Mouse (Mus musculus) layer of hippocampus, adult 9-11 months (tissue): ENCODE data around the gene Orm1.

ENCODE experiments used
- DNase-seq: peaks from one replicate; pipeline ENCODE4 v3.0.0; 2022

Gene Orm1

DNA sequence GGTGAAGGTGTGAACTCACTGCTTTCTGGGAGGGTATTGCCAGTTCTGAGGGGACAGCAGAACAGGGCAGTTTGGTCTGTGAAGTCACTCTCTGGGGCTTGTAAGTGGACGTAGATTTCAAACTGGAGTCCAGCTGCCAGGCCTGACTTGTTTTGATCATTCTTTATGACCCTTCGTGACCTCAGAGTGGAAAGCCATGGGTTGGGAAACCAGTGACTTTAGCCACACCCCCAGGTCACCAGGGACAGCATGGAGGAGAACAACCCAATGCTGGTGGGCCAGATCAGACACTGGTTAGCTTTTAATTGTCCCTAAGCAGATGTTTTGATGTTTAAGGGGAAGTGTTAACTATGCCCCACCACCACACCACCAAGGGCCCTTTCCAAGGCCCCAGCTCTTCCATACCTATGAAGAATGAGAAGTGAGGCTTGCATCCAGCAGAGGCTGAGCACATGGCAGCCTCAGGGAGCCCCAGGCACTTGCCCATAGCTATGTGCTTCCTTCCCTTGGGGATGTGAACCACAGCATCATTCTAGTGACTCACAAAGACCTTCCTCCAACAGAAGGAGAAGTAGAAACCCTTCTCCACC, 12.7 kb downstream of the Orm1 start:
- no peak for DNase-seq

DNA sequence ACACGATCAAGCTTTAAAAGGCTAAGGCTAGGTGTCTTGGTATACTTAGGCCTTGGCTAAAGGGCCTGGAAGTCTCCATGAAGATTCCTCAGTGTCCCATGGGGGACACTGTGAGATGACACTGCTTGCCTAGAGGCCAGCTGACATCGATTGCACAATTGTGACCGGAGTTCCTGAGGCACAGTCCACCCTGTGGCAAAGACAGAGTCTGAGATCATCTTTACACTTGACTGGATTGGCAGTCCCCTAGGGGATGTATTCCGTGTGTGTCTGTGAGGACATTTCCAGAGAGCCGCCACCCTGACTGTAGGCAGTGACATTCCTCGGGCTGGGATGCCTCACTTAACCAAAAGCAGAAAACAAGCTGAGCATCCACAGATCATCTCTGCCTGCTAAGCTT, 15.5 kb downstream of the Orm1 start:
- no peak for DNase-seq

DNA sequence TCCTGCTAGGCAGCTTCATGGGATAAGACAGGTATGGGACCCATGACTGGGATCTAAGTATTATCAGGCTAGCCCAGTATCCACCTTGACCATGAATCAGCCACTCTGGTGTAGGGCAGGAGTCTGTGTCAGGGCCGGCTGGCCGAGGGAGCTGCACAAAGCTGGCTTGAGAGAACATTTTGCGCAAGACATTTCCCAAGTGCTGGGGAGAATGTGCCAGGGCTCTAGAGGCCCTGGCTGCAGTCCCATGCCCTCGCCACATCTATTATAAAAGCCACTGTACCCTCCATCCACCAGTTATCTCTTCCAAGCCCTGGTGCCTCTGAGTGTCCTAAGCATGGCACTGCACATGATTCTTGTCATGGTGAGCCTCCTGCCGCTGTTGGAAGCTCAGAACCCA, 17.8 kb downstream of the Orm1 start, which contains the start of gene Orm2:
Gene Orm2 (plus strand): TSS at position 300 of the 400 bp plus-strand sequence.
- DNase-seq: no peak

DNA sequence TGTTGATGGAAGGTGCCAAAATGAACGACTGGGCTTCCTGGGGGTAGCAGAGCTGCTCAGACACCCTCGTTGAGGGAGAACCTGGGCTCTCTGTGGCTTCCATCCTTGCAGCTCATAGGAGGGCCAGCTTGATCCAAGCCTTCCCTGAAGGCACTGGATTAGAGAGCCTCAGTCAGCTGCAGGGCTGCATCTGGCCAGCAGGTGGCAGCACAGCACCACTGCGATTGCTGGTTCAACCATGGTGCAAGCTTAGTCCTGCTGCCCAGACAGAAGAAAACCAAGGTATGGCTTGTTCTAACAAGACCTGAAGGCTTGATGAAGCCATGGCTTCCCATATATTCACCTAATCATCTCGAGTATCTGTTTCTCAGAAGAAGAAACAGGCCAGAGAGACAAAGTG, 24.2 kb downstream of the Orm1 start:
- peak; percentile 74 for DNase-seq

DNA sequence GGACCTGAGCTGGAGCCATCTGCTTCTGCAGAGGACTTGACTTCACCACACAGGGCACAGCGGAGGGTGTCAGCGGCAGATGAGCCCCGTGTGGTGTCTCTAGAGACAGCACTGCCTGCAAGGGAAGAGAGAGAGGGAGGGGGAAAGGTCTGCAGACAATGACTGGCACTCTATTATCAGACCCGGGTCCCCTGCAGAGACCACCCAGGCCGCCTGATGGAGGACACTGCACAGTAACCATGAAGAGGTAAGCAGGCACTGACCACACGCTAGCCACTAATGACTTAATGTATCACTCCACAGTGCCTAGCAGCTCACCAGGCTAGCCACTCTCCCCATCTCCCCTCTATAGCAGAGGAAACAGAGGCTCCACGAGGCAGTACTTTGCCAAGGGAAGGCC, 26.5 kb downstream of the Orm1 start:
- DNase-seq: no peak

DNA sequence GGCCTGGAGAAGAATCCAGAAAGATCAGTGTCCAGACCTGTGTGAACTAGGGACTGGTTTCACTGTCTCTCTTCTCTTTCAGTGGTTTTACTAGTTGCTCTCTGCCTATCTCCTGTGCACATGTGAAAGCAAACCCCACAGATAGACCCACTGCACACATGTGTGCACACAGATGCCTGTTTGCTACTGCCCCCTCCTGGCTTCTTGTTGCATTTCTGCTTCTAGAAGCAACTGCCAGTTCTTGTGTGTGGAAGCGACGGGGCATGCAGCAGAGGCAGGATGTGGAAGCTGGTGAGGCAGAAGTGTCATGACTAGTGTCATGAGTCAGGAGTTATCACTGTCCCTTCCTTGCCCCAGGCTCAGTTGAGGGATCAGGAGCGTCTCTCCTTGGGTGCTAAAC, 27.5 kb downstream of the Orm1 start:
- DNase-seq: no peak

DNA sequence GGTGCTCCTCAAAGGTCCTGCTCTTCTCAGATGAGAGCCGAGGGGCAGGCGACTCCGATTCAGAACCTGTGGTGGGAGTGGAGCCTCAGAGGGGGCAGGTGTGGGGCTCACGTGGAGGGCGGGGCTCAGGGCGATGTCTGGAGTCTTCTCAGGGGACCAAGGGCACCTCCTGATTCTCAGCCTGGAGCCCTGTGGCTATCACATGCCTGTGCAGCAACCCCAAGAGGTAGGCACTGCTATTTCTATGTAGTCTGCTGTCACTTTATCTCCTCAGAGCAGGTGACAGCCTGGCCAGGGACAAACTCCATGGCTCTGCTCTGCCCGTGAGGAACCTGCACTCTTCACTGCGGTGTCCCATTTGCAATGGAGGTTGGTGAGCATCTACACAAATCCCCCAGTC, 29.0 kb downstream of the Orm1 start:
- DNase-seq: no peak

DNA sequence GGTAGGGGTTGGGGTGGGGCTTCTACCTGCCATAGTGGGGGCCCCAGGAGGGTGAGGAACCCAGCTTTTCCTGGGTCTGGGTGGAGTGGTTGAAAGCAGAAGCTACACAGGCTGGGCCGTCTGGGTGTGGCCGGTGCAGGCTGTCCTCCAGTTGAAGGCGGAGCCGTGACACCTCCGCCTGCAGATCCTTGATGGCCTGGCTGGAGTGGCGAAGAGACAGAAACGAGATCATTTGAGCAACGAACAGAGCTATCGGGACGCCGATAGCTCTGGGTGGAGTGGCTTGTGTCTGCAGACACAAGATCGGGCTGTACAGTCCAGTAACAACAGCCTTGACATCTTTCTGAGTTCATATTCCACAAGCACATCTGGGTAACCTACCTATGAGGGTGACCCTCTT, 30.0 kb downstream of the Orm1 start:
- no peak for DNase-seq

DNA sequence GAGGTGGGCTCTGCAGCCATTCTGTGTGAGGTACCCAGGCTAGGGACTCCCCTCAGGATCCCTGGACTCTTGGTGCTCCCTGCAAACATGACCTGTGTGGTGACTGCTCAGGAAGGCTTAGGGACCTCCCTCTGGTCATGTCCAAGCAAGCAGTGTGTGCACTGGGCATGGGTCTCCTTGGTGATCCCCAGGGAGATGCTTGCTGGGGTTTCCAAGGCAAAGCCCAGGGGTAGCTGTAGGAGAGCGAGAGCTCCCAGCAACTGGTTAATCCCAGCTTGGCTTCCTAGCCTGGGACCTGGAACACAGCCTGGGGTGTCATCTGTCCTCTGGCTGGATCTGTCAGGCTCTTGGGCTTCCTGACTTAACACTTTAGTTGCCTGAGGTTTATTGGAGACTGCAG, 31.0 kb downstream of the Orm1 start:
- DNase-seq: no peak

DNA sequence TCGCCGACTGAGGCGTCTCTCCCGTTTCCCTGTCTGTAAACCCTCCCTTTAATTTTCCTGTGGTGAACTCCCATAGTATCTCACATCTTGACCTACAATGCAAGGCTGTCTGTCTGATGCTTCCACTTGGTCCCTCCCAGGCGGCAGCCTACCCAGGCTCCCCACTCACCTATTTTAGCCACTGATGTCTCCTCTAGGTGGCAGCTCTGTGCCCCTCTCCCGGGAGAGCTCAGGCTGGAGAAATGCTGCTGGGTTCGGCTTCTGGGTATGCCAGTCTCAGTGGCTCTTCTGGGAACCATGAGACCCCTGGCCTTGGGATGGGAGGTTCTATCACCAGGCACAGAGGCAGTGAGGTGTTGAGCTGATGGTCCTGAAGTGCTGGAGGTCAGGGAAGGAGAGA, 33.1 kb downstream of the Orm1 start:
- no peak for DNase-seq

DNA sequence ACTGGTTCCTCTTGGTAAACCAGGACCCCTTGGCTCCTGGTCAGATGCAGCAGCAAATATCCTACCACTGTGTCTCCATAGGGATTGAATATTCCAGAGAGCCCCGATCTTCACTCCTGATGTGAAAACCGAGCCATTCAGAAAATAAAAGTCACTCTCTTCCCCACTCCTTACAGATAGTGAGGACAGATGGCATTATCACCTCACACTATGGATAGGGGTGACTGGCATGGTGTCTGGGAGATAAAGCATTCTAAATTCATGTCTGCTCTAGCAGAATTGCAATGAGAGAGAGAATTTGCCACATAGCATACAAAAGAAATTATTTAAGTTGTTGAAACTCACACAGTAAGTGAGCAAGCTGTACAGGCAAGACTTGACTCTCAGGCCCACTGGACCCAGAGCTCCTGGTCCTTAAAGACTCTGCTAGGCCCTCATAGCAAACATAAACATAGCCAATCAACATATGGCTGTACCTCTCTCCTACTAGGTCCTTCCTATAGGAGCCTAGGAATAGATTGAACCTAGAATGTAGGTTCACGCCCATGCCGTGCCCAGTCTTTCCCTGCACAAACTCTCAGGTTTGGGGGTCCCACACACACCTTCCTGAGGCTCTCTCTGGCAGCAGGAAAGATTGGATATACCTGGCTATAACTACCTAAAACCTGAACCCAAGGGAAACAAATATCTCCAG, 38.5 kb downstream of the Orm1 start:
- no peak for DNase-seq

DNA sequence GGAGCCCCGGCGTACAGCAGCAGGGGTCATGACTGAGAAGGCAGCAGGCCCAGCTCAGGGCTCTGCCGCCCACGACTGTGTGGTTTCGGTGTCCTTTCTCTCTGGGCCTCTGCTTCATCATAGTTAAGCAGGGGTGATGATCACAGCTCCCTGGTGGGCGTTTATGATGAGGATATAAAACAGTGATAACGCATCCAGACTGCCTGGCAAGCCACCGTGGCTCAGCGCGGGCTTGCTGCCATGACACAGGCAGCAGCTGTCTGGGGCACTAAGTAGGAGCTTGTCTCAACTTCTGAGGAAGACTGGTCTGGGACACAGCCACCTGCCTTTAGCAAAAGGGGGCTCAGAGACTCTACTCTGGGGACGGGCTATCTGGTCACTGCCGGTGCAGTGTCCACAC, 39.1 kb downstream of the Orm1 start:
- no peak for DNase-seq

DNA sequence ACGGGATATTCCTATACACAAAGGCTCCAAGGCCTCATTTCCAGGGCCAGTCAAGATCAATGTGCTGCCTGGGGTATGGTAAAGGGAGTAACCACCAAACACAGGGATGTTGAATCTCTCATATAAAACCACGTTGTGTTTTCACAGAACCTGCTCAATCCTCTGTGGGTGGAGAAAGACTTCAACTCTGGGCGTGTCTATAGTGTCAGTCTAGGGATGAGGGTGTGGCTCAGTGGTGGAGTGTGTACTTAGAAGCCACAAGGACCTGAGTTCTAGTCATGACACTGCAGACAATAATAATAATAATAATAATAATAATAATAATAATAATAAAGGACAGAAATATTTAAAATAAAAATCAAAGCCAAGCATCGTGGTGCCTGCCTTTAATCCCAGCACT, 39.9 kb downstream of the Orm1 start:
- no peak for DNase-seq

DNA sequence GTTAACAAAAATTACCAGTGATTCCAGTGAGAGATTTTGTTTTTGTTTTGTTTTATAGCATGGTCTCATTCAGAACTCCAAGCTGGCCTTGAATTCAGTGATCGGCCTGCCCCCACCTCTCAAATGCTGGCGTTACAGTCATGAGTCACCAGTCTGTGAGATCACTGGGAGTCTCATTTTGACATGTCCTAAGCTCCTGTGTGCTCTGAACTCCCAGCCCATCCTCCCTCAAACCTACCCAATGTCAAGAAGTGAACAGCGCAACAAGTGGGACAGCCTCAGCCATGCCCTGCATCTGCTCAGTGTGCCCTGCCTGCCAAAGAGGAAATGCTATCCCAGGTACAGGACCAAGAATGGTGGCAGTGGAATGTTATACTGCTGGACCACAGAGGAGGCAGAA, 40.9 kb downstream of the Orm1 start:
- no peak for DNase-seq

DNA sequence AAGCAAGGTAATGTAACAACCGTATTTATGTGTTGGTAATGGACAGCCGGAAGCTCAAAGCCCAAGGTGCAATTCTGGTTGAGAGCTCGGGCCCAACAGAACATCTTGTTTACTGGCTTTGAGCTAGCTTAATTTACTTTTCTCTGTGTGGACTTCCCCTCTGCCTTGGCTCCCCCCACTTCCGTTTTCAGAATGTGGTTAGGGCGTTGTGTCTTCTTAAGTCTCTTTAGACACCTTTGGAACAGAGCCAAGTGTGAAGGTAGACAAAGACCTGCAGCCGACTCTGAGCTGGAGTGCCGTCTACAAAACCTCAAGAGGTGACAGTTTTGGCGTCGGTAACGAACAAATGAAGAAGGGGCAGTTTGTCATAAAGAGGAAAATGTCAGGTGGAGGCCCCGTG, 41.4 kb downstream of the Orm1 start:
- no peak for DNase-seq

DNA sequence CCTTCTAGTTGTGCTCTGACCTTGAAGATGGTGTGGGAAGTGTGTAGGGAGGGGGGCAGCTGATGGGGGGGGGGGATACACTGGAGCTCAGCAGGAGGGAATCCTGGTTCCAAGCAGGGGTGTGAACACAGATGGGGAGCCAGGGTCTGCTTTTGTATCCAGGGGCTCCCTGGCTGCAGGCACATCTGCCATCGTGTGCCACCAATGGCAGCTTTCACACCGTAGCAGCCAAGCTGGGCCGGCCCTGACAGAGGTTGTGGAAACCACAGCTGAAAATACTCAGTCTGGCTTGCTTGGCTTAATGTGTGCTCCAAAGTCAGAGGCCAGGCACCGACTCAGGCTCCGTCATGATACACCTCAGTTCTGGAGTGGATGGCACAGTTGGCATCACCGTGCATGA, 43.7 kb downstream of the Orm1 start:
- no peak for DNase-seq

DNA sequence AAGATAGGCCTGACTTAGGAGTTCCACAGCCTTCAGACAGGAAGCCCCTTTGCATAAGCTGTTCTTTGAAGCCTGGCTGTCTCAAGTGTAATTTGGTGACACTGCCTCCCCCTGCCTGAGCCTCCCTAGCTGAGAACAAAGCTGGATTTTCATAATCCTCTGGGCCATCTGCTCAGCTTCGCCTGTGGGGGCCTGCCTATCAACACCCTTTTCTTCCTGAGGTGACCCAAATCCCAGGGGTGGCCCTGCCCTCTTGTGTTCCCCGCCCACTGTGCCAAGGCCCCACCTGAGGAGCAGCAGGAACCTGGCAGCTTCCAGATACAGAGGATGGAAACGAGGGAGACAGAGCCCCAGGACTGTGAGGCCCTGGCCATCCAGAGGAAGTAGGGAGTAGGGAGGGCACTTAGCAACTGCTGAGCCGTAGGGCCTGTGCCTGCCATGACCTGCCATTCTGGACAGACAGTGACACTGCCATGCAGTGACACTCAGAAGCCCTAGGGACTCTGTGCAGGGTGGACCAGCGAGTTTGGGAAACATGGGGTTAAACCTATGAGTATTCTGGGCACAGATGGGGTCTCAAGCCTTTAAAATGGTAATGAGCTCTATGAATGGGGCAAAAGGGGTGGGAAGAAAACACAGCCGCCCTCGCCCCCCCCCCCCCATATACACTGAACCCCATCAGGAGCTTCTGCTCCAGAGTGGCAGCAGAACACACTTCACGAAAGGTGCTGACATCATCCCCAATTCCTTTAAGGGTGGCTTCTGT, 44.9 kb downstream of the Orm1 start:
- DNase-seq: no peak

DNA sequence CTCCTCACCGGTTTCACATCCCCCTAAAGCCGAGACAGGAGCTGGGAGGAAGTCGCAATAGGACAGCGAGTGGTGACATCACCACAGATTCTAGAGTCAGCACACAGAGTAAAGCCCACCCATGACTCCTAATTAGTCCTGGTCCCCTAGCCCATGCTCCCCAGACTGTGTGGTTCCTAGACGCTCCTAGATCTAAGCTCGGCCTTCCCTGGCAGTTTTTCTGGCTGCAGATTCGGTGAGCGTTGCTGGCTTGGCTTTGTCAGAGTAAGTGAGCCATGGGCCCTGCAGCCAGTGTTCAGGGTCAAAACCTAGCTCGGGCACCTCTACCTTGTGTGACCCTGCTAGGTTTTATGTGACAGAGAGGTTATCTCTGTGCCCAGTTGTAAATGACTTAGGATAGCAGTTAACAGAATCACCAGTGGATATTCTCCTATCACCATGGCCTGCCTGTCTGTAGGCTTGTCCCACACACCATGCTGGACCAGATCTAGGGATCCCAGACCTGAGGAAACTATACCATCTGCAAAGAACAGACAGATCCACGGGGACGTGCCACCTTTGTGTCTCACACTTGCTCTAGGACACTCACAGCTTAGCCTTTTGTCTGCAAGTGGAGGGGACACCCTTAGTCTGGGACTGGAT, 45.6 kb downstream of the Orm1 start:
- DNase-seq: peak; percentile 63

DNA sequence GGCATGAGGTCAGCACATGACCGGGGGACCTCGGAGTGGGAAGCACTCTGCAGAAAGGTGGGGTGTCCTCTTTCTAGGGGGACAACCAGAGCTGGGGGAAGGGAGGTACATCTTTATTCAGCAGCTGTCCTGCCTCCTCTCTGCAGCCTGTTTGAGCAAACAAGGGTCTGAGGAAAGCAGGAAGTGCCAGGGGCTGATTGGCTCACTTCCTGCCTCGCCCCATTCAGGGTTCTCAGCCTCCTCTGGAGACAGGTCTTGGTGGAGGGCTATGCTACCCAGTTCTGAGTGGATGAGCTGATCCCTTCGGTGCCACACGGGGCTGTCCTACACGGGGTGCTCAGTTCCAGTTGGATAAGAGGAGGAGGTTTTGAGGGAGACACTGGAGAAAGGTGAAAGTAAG, 47.0 kb downstream of the Orm1 start:
- no peak for DNase-seq
